Mouse (Mus musculus) forebrain, embryonic 16.5 days (tissue): ENCODE results near the gene Fbxl2. TPM values are rescaled to one million over a fixed set of nuclear protein-coding genes. Genes with fewer than 3 reads are reported as not detected.

ENCODE experiments used
- ATAC-seq: fragments of 200-750 bp; cut with Nextera tagmentation; 2 replicates; pipeline ENCODE4 v1.8.0; 2017; ENCODE audit warnings: mild to moderate bottlenecking, moderate library complexity
- H3K27ac ChIP-seq: fragments of 300-500 bp; sonication (generic); 2 replicates; pipeline ENCODE4 v1.5.1; 2014; ENCODE audit warnings: low read length, control low read depth
- H3K27me3 ChIP-seq: fragments of 300-500 bp; sonication (generic); replicated peaks from 2 replicates; pipeline ENCODE4 v1.6.1; 2014; ENCODE audit warnings: low read length; ENCODE audit not compliant: control insufficient read depth, insufficient read depth
- H3K36me3 ChIP-seq: fragments of 300-500 bp; sonication (generic); 2 replicates; pipeline ENCODE4 v1.6.1; 2014; ENCODE audit not compliant: control insufficient read depth, insufficient read depth
- H3K4me1 ChIP-seq: fragments of 300-500 bp; sonication (generic); replicated peaks from 2 replicates; pipeline ENCODE4 v1.6.1; 2014; ENCODE audit warnings: low read length; ENCODE audit not compliant: control insufficient read depth, insufficient read depth
- H3K4me2 ChIP-seq: fragments of 300-500 bp; sonication (generic); 2 replicates; pipeline ENCODE4 v1.6.1; 2014; ENCODE audit warnings: mild to moderate bottlenecking, low read length, control low read depth
- H3K4me3 ChIP-seq: fragments of 300-500 bp; sonication (generic); replicated peaks from 2 replicates; pipeline ENCODE4 v1.5.1; 2014; ENCODE audit warnings: mild to moderate bottlenecking, low read length, control low read depth
- H3K9ac ChIP-seq: fragments of 300-500 bp; sonication (generic); replicated peaks from 2 replicates; pipeline ENCODE4 v1.6.1; 2014; ENCODE audit warnings: low read depth, low read length, control low read depth
- H3K9me3 ChIP-seq: fragments of 300-500 bp; sonication (generic); 2 replicates; pipeline ENCODE4 v1.6.1; 2016; ENCODE audit warnings: low read length; ENCODE audit not compliant: control insufficient read depth
- WGBS: fragments of 180-500 bp; shearing (Covaris S2); extraction: QIAGEN DNeasy Blood & Tissue Kit; methylation state at CpG from one replicate; pipeline ENCODE4 v1.1.7; 2014; 5-methylcytosine and 5-hydroxymethylcytosine counted together
- polyA plus RNA-seq: library from polyadenylated mRNA; unstranded; fragments of >200 nt; fragmentation: Nextera tagmentation; extraction: Ambion mirVana; gene quantifications from 2 replicates; pipeline ENCODE4 v1.2.1, GENCODE M21; 2015

Fbxl2 gene
- polyA plus RNA-seq, 1 experiment from 2014 or later = 26.8 TPM

DNA sequence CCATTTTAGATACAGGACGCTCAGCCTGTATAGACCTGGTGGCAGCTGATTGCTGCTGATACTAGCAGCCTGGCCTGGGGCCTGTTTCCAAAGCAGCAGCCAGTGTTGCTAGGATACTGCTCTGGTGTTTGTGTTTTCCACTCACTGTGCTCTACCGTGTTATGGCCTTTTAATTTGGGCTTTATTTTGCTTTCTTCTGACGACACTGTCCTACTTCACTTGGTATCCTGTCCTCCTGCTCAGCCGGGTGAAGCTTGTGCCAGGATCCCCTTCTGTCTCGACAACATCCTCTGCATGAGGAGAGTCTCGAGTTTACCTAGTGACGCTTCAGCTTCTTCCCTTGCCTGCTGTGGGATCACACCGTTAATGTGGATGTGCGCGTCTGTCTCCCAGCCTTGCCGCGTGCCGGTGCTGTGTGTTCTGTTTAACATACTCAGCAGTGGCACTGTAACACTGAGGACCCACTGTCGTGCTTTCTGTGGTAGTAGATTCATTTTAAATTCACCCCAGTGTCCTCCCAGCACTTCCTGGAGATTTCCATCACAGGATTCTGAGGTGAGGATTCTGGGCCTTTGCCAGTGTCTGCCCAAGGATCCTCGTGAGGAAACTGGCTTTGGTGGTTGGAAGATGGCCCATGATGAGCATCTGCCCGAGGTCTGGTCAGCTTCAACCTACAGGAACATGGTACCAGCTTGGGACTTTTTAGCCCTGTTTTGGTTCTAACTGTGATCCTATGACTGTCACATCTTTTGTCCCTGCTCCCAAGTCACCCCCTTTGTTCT is 64.7 kb downstream of the Fbxl2 start:
- Histone ChIP-seq H3K27ac (peak overlapping the region; percentile 57), H3K9me3 (no peaks in the 10 kb centered on the region), H3K4me3 (no peak overlapping the region), H3K4me1 (peaks cover 11% of the 10 kb centered on the region), H3K27me3 (no peaks in the 10 kb centered on the region), H3K36me3 (peaks cover 17% of the 10 kb centered on the region; the same call in 1 of the 2 replicates), H3K9ac (no peak overlapping the region), H3K4me2 (no peak overlapping the region)
- ATAC-seq = peak; percentile 84
- 33% methylated on average over 16 of the region's 16 CpGs for WGBS

GRCm38 (mm10) chr9:113979356-113979755 is 66.6 kb downstream of the Fbxl2 start:
- Histone ChIP-seq H3K36me3 (peaks cover 26% of the 10 kb centered on the region), H3K27me3 (no peaks in the 10 kb centered on the region), H3K4me2 (no peak overlapping the region), H3K9ac (no peak overlapping the region), H3K4me1 (peaks cover 11% of the 10 kb centered on the region), H3K4me3 (no peak overlapping the region), H3K27ac (no peak overlapping the region), H3K9me3 (no peaks in the 10 kb centered on the region)
- 94% methylated on average over 13 of the region's 13 CpGs for WGBS
- no peak for ATAC-seq

GRCm38 (mm10) chr9:113978656-113979055 is 67.3 kb downstream of the Fbxl2 start:
- Histone ChIP-seq H3K4me1 (peaks cover 11% of the 10 kb centered on the region), H3K27me3 (no peaks in the 10 kb centered on the region), H3K9ac (no peak overlapping the region), H3K4me2 (no peak overlapping the region), H3K9me3 (no peaks in the 10 kb centered on the region), H3K4me3 (no peak overlapping the region), H3K36me3 (peaks cover 29% of the 10 kb centered on the region), H3K27ac (no peak overlapping the region)
- no peak for ATAC-seq
- WGBS = 83% methylated on average over 7 of the region's 7 CpGs

- H3K27ac ChIP-seq = no peak overlapping the region
- H3K4me2 ChIP-seq = no peak overlapping the region
- no peak overlapping the region for H3K9ac ChIP-seq
- H3K9me3 ChIP-seq = no peaks in the 10 kb centered on the region
- H3K27me3 ChIP-seq = no peaks in the 10 kb centered on the region
- no peak overlapping the region for H3K4me3 ChIP-seq
- 84% methylated on average over 11 of the region's 11 CpGs for WGBS
- H3K4me1 ChIP-seq = peaks cover 11% of the 10 kb centered on the region
- ATAC-seq = no peak
- peaks cover 36% of the 10 kb centered on the region for H3K36me3 ChIP-seq
Observed at GRCm38 (mm10) chr9:113977225-113977840, 68.7 kb downstream of the Fbxl2 start.

- no peak overlapping the region for H3K27ac ChIP-seq
- H3K4me3 ChIP-seq = no peak overlapping the region
- peaks cover 7% of the 10 kb centered on the region for H3K4me1 ChIP-seq
- WGBS = 90% methylated on average over 10 of the region's 10 CpGs
- peaks cover 38% of the 10 kb centered on the region for H3K36me3 ChIP-seq
- no peak for ATAC-seq
- no peak overlapping the region for H3K9ac ChIP-seq
- no peaks in the 10 kb centered on the region for H3K9me3 ChIP-seq
- no peak overlapping the region for H3K4me2 ChIP-seq
- no peaks in the 10 kb centered on the region for H3K27me3 ChIP-seq
Observed at GRCm38 (mm10) chr9:113976264-113976663, 69.7 kb downstream of the Fbxl2 start.

GRCm38 (mm10) chr9:113975442-113975841 is 70.5 kb downstream of the Fbxl2 start:
- no peak overlapping the region for H3K9ac ChIP-seq
- peaks cover 38% of the 10 kb centered on the region for H3K36me3 ChIP-seq
- no peak overlapping the region for H3K4me2 ChIP-seq
- no peak for ATAC-seq
- no peak overlapping the region for H3K4me3 ChIP-seq
- H3K4me1 ChIP-seq = 0 out of 2 replicates have a peak, but pooled peaks cover 2% of the 10 kb centered on the region
- no peaks in the 10 kb centered on the region for H3K9me3 ChIP-seq
- H3K27ac ChIP-seq = no peak overlapping the region
- no peaks in the 10 kb centered on the region for H3K27me3 ChIP-seq
- WGBS = 87% methylated on average over 7 of the region's 7 CpGs

DNA sequence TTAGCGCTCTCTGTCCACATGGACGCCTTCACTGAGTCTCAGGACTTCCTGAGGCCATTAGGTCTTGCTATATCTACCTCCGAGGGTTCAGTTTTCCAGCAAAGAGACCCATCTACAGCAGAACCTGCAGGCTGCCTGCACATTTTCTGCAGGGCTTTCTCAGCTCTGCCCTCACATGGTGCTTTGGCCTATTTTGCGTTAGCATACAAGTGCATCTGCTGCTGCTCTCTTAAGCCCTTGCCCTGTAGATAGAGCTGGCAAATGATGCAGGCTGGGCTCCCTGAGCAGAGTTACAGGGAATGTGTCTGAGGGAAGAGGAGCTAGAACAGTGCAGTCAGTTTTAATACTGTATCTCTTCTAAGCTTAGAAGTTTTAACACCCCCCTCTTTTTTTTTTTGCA is 71.0 kb downstream of the Fbxl2 start:
- Histone ChIP-seq H3K27me3 (no peaks in the 10 kb centered on the region), H3K27ac (no peak overlapping the region), H3K4me3 (no peak overlapping the region), H3K9me3 (no peaks in the 10 kb centered on the region), H3K4me2 (no peak overlapping the region), H3K4me1 (no peaks in the 10 kb centered on the region), H3K36me3 (peaks cover 43% of the 10 kb centered on the region), H3K9ac (no peak overlapping the region)
- no peak for ATAC-seq
- WGBS = 94% methylated on average over 4 of the region's 4 CpGs

DNA sequence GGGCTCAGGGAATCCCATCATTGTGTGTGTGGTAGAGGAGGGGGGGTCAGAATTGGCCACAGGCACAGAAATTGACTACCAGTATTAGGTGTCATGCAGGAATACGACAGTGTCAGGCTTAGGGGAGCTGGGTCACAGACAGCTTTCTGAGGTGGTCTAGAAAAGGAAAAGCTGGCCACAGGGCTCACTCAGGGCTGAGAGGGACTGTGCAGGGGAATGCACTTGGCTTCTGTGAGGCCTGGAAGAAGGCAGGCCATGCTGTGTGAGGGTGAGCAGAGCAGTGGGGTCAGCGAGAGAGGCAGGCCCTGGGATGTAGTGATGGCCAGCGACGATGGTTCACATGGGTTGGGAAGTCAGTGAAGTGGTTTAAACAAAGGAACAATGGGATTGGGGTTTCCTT is 72.1 kb downstream of the Fbxl2 start:
- H3K36me3 ChIP-seq = peaks cover 47% of the 10 kb centered on the region

GRCm38 (mm10) chr9:113971615-113972014 is 74.4 kb downstream of the Fbxl2 start:
- WGBS = 86% methylated on average over 8 of the region's 8 CpGs

More for the DNA sequence above, 72.1 kb downstream of the Fbxl2 start:
- no peak overlapping the region for H3K4me2 ChIP-seq
- no peak overlapping the region for H3K9ac ChIP-seq
- no peak overlapping the region for H3K27ac ChIP-seq
- WGBS = 80% methylated on average over 4 of the region's 4 CpGs
- H3K27me3 ChIP-seq = no peaks in the 10 kb centered on the region
- H3K4me3 ChIP-seq = no peak overlapping the region
- H3K4me1 ChIP-seq = no peaks in the 10 kb centered on the region
- no peak for ATAC-seq
- H3K9me3 ChIP-seq = no peaks in the 10 kb centered on the region

More at GRCm38 (mm10) chr9:113971615-113972014, 74.4 kb downstream of the Fbxl2 start:
- Histone ChIP-seq H3K4me3 (no peak overlapping the region), H3K27ac (no peak overlapping the region), H3K4me1 (no peaks in the 10 kb centered on the region), H3K9me3 (no peaks in the 10 kb centered on the region), H3K9ac (no peak overlapping the region), H3K36me3 (peaks cover 41% of the 10 kb centered on the region), H3K27me3 (no peaks in the 10 kb centered on the region), H3K4me2 (no peak overlapping the region)
- ATAC-seq = no peak
